Mouse (Mus musculus) gastrocnemius, postnatal 36 days (tissue): ENCODE data around the gene Jade1. TPM values are rescaled to one million over a fixed set of nuclear protein-coding genes. Genes with fewer than 3 reads are reported as not detected.

Source experiments
- DNase-seq, 2 experiments: peaks; one replicate each; pipeline ENCODE4 v3.0.0; 2022
- intact Hi-C: fragments of 180-260 bp; cut with DNase I; formaldehyde crosslinking; loops from one replicate; pipeline ENCODE4 v1.15.1; 2025
- total RNA-seq, 2 experiments: library from RNA; stranded (reverse); gene quantifications; 2 replicates each; pipeline ENCODE4 v1.2.3; 2021

Jade1 gene
- total RNA-seq, 2 experiments from 2014 or later: 21.3 to 25.4 TPM

DNA sequence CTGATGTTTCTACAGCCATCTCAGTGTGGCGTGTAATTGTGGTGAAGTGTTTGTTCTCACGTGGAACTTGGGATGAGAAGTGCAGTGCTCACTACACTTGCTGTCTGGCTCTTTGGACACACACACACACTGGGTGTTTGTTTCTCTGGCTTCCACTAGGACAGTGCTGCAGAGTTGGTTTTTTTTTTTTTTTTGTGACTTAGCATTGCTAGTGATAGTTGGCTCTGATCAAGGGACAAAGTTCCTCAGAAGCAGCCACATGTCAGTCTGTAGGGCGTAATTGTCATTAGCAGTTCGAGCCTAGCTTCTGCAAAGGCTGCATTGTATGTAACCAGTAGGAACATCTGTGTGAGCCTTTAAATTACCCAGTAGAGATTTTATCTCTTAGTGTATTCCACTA, 16.6 kb downstream of the Jade1 start:
- DNase-seq: no peak
- intact Hi-C loops: no loop called here

DNA sequence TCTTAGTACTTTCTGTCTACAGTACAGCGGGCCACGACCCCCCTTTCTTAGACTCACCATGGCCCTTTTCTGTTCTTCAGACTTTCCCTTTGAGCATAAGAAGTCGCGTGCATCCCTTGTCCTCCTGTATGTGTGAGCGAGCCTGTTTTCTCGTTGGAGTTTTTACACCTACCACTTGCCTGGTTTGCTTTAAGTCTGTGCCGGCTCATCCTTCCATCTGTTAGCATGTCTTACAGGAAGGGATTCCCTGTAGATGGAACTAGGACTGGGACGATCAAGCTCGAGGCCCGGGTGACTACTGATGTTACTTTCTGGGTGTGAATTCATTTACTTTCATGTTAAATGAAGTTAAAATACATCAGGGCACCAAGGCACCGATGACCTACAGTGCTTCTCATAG, 17.4 kb downstream of the Jade1 start:
- DNase-seq: no peak
- intact Hi-C loops: no loop called here

DNA sequence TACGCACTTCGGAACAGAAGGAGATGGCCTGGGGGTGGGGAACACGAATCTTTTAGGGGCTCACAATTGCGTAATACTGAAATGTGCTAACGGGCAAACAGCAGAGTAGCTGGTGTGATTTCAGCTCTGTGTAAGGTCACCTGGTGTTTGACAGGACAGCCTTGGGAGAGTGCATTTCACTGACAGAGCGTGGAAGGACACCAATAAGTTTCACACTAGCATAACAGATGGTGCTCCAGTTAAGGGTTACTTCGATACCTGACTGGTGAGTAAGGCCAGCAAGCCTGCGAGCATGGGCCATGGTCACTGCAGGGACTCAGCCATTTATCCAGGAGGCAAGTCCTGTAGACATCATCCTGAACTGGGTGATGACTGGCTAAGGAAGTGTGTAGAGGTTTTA, 18.7 kb downstream of the Jade1 start:
- intact Hi-C loops: no loop called here
- no peak for DNase-seq

DNA sequence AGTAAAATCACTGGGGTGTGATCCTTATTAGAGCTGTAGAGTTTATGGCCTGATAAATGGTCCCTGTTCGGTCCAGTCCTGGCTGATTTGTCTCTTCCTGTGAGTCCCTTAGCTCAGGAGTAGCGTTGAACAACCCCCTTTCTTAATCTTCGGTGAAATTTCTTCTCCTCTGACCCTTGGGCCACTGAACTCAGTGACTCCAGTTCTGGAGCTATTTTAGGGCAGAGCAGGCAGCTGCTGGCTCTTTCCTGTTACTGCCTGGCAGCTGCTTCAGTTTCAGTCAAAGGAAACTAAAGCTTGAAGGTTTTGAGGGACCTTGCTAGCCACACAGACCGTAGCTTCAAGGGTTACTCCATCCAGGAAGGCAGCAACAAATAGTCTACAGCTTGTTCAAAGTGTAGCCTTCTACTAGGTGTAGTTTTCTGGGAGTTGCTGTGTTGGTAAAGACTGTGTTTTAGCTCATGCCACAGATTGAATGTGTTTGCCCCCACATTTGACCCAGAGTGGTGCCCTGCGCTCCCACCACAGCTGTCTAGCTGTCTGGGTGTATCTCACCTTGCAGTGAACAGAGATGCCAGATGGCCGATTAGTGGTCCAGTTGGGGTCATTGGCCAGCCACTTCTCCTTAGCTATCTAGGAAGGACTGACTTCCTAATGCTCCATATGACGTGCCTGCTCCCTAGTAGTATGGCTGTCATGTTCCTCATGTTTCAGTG, 19.3 kb downstream of the Jade1 start:
- no peak for DNase-seq
- intact Hi-C loops: no loop called here

DNA sequence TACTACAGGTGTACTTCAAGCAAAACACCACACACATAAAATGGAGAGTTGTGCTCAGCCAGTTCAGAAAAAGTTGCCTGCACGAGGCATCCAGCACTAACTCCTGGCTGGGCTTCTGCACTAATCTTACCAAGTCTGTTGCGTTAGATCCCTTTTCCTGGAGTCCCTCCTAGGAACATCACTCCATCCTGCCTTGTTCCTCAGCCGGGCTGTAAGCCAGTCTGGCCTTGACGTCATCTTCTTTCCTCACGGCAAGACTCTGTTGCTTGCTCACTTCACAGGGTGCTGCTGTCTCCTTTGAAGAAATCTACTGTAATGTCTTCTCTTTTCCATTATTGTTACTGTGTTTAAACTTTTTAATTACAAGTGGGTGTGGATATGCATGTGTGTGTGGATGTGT, 20.4 kb downstream of the Jade1 start:
- intact Hi-C loops: no loop called here
- DNase-seq: no peak

DNA sequence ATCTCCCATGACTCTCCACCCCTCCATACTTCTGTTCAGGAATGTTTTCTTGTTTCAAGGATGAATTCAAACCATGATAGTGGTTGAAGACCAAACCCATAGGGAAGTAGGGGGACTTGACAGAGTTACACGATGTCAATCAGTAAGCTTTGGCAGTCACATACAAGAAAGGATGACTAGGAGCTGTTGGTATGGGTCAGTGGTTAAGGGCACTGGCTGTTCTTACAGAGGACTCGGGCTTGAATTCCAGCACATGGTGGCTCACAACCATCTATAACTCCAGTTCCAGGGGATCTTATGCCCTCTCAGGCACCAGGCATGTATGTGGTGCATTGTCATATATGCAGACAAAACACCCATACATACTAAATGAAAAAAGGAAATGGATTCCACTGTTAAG, 21.7 kb downstream of the Jade1 start:
- intact Hi-C loops: no loop called here
- DNase-seq: no peak

DNA sequence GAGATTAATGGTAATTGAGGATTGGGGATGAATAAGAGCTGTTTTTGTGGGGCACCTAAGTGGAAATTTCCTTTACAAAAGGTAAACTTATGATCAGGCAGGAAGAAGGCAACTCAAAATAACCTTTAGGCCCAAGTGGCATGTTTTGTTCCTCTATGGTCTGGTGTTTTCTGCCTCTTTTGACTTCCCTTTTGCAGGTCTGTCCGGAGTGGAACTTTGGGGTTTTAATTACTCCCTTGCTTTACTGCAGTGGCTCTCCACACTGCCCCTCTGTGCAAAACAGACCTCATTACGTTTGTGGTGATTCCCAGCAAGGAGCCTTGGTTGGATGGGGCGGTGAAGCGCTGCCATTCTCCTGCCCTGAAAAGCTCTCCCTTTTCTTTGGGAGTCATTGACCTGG, 24.3 kb downstream of the Jade1 start:
- DNase-seq: no peak
- intact Hi-C loops: no loop called here

DNA sequence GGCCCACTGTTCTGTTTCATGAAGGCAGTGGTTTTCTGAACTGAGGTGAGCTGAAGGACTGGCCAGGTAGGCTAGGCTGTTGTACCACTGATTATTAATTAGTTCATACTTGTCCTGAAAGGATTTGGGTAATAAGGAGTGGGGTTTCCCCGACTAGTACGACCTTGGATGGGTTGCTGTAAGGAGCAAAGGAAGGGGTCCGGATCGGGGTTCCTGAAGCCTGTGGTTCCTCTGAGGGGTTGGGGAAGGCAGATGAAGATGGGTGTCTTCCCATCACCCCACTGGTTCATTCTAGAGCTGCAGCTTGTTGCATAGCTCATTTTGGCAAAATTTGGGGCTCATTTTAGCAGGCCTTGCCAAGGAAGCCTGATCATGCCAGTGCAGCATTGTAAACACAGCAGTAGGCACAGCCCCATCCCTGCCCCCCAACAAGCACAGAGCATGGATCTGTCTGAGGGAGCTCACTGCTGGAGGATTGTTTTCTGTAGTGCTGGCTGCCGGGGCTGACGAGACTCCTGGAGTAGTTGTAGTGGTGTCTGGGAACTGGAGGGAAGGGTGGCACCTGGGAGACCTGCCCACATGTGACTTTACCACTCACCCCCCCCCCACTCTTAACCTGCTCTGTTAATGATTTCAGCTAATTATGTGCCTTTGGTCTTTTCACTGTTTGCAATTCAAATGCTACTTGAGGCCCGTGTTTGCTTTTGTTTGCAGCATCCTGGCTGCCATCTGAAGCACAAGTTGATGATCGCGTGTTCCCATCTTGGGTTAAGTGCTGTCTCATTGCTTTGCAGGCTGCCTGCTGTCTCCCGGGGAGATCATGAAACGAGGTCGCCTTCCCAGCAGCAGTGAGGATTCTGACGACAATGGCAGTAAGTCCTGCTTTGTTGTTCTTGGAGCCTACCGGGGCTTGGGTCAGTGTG, 25.1 kb downstream of the Jade1 start:
- no peak for DNase-seq
- intact Hi-C loops: no loop called here

DNA sequence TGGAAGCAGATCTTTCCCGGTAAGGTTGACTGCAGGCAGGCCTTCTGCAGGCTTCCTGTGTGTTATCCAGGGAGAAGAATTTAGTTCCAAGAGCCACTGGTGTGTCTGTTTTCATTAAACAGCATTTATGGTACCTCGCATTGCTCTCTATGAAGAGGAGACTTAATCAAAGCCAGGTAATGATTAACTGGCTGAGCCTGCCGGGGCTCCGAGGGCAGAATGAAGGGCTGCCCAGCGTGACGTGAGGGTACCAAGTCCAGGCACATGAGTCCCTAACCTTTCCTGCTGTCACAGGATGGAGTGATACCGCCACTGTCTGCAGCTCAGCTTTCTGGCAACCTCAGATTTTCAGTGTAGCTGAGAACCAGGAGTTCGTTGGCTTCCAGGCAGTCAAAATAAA, 25.9 kb downstream of the Jade1 start:
- intact Hi-C loops: no loop called here
- no peak for DNase-seq

DNA sequence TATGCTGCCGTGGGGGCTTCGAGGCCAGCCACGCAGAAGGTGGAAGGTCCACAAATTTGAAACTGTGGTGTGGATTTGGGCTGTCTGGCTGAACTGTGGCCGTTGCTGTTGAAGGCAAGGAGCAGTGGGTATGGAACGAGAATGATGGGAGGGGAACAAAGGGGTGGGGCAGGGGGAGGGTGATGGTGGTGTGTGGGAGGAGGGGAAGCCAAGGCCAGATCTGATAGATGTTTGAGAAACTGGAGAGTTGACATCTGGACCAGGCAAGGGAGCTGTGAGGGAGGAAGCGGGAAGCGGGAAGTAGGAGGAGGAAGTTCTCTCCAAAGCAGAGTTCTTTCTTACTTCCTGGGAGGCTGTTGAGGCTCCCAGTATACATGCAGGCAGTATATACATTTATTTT, 26.7 kb downstream of the Jade1 start:
- intact Hi-C loops: no loop called here
- no peak for DNase-seq

DNA sequence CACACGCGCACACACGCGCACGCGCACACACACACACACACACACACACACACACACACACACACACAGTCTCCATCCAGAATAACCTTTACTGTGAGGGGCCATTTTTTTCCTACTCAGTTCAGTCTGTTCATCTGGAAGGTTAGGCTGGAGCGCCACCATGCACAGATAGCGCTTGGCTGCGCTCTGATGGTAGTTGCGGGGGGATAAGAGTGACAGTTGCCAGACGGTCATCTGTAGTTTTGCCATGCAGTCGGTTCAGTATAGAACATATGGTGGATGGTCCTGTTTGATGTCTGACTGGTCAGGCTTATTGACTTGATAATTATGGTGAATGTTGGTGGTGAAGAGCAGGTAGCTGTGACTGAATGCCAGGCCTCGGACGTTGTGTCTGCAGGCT, 27.6 kb downstream of the Jade1 start:
- DNase-seq: no peak
- intact Hi-C loops: no loop called here

DNA sequence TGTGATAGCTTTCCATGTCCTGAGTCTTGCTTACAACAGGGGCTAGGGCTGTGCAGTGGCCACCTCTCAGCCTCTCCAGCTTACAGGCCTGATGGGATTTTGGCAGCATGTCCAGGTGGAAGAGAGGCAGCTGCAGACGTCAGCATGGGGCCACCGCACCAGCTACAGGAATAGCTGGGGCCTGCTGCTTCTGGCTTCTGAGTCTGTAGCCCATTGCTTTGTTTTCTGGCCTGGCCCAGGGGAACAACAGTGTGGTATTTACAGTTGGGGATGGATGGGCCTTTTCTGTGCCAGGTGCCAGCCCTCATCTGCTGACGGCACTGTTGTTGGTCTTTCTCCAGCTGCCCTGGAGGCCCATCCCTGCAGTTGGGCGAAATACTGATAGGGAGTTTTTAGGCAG, 28.1 kb downstream of the Jade1 start:
- DNase-seq: no peak
- intact Hi-C loops: no loop called here

DNA sequence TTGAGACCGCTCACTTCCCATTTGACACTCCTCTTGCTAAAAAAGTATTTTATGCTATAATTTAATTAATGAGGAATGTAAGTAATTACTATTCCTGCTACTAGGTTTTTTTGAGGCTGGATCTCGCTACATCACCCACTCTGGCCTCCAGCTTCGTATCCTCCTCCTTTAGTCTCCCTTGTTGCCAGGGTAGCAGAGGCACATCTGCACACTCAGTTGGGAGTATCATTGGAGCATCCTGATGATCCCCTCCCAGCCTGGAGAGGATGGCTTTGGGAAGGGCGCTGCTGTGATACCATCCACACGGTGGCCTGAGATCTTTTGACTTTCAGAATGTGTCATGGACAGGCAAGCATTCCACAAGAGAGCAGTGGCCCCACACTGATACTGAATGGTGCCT, 30.0 kb downstream of the Jade1 start:
- no peak for DNase-seq
- intact Hi-C loops: no loop called here

DNA sequence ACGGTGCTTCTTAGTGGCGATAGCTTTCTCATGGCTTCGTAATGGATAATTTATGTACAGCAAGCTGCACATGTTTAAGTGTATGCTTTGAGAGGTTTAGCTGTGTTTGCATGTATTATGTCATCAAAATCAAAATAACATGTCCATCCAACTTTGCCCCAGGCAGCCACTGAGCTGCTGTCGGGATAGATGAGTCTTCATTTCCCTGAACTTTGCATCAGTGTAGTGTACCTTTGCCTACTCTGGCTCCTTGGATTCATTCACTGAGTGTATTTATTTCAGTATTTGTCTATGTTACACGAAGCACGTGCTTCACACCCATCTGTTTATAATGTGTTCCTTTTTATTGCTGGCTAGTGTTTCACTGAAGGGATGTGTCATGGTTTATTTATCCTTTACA, 30.8 kb downstream of the Jade1 start:
- no peak for DNase-seq
- intact Hi-C loops: no loop called here

DNA sequence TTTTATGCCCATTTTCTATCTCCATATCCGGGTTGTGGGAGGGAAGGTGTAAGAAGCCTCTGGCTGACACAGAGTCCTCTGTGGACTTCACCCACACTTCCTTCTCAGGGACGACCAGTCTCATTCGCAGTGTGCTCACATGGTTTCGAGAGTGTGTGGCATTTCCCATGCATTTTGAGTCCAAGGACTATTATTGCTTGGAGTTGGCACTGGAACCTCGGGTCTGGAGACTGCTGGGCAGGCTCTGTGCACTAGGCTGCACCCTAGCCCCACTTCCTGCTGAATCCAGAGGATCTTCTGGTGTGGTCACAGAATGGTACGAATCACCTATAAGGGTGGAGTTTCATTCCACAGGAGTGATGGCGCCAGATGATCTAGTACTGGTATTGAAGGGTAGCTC, 31.4 kb downstream of the Jade1 start:
- intact Hi-C loops: no loop called here
- no peak for DNase-seq

DNA sequence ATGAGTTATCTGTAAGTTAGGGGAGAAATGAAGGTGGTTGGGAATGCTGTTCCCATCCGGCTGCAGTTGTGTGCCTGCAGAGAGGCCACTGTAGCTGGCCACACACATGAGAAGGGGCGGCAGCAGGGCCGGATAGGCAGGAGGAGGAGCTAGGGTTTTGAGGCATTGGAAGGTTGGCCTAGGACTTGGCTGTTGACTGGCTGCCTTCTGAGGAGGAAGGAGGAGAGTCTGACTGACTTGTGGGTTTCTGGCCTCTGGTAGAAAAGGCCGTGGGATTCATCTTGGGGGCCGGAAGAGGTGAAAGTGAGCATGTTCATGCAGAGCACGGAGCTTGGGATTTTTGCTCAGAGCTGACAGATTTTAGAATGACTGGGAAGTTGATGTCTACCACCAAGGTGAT, 32.1 kb downstream of the Jade1 start:
- intact Hi-C loops: no loop called here
- DNase-seq: no peak

DNA sequence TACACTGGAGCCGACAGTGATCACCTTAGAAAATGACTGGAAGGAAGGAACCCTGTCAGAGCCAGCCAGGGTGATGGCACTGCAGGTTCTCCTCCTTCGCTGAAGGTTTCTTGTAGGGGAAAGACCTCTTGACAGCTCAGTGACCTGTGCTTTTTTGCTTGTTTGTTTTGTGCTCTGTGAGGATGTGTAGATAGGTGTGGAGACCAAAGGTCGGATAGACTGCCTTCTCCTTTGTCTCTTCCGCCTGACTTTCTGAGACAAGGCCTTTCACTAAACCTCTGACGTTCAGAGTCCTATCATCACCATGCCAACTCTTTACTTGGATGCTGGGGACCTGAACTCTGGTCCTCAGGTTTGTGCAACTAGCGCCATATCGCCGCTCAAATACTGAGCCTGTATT, 33.0 kb downstream of the Jade1 start:
- no peak for DNase-seq
- intact Hi-C loops: no loop called here

DNA sequence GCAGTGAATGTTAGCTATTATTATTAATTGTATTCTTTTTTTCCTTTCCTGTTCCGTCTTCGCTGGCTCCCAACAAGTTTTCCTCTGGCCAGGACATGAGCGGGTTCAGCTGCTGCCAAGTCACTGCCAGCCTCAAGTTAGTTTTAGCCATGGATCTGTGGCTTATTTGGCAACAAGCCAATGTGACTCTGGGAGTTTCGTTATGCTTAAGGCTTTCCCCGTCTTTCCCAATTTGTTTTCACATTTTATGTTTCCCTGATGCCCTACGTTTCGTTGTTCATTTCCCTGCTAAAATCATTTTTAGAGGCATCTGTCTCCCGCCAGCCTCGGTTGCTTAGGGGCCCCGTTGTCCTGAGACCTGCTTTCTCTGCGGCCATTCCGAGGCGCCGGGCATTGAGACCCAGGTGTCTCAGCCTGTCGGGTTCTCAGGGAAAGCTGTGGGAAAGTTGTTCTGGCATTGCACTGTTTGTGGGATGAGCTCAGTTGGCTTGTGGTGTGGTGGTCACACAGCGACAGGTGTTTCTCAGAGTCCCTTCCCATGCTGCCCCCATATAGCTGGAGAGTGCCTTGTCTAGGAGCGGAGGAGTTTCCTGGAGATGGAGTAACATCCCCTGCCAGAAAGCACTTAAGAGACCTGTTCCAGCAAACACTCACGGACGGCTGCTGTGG, 33.8 kb downstream of the Jade1 start:
- no peak for DNase-seq
- intact Hi-C loops: no loop called here

DNA sequence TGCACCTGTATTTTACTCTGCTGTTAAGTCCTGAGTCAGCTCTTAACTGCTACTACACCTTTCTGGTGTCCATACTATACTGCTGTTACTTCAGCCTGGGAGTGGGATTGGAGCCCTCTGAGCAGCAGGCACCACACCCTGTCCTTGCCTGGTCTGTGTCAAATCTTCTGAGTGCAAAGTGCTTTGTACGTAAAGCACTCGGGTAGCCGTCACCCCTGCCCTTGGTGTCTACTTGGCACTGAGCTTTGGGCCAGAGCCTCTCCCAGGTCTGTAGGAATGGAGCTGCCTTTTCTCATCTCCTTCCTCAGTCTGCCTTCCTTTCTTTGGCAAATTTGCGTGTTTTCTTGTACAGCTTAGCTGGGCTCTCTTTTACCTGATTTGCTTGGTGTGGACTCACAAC, 34.5 kb downstream of the Jade1 start:
- intact Hi-C loops: loop anchor here (5.0 kb wide), 2 partner anchors 363 to 408 kb away; no protein-coding TSS in a partner anchor
- DNase-seq: no peak

DNA sequence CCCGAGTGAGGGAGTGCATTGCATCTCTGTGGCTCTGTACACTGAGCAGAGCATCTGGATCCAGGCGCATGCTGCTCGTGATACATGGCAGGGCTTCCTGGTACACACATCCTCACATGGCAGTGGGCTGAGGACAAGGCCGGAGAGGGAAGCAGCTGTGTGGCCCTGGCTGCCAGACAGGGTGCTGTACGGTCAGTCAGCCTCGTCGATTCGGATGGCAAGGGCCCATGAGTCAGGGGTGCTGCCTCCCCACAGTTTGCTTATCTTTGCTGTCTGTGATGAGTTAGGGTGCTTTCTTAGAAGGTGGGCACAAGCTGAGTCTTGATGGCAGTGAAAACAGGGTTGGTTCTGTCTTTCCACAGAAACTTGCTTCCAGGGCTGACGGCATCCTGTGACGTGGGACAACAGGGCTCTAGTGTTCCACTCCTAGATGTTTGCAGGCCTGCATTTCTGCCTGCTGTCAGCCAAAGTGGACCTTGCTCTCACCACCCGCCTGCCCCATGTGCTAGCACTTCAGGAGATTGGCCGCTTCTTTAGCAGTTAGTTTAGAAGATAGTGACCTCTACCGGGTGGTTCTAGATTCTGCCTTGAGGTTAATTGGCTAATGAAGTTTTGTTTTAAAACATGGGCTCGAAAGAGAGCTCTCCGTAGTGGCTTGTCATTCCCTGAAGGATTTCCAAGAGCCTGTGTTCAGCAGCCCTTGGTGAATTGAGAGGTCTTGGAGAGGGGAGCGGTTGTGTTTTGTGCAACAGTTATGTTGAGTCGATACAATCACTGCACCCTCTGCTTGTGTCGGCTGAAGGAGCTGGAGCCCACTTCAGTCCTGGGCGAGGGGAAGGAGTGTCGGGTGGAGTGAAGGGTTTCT, 35.4 kb downstream of the Jade1 start:
- DNase-seq: no peak

More for the DNA sequence above, 35.4 kb downstream of the Jade1 start:
- intact Hi-C loops: loop anchor here (5.0 kb wide), 2 partner anchors 364 to 409 kb away; no protein-coding TSS in a partner anchor
